ENCODE assay signal across 9 mouse cellular contexts in the genomic region with DNA sequence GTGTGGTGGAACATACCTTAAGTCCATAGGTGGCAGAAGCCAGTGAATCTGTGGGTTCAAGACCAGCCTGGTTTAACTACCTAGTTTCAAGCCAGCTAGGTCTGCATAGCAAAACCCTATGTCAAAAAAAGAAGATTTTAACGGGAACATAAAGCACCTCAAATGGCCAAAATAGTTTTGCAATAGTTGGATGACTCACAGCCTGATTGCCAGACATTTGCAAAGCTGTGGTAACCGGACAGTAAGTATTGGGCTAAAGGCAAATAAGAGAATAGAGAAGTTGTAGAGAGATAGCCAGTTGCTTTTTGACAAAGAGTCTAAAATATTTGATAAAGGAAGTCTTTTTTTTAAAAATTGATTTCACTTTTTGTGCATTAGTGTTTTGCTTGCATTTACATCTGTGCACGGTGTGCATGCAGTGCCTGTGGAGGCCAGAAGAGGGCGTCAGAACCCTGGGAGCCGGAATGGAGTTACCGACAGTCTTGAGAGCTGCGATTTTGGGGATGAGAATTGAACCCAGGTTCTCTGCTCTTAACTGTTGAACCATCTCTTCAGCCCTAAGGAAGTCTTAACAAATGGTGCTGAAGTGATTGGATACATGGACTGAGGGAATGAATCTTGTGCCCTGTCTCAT. TPM values are rescaled to one million over a fixed set of nuclear protein-coding genes. Genes with fewer than 3 reads are reported as not detected.
DNase-seq lines count a peak whose midpoint lies in the region; ATAC-seq and TF ChIP-seq lines count a peak whose summit lies in the region.
"Had no signal": no experiment of that assay in that cellular context is flagged by ENCODE, and none has a peak within 500 bp of the region (broad histone marks: within the 10 kb centered on the region; RNA-seq: fewer than 3 reads in every experiment).

A gene (minus strand): TSS at position 75 of the 634 bp plus-strand sequence.

- no peak for ATAC-seq in heart, embryonic 15.5 days (replicated peaks; ENCODE audit: insufficient number of reproducible peaks, insufficient read depth, low FRiP score, low read depth)

- H3K4me1 ChIP-seq in bone marrow, adult 2 months (ENCODE audit: control insufficient read depth, insufficient read depth, low read length): peaks cover 11% of the 10 kb centered on the region
- peaks cover 14% of the 10 kb centered on the region; the same call in 1 of the 2 replicates for H3K4me1 ChIP-seq in heart, embryonic 15.5 days (replicated peaks)

- no peak within 1 kb of the TSS for H3K4me3 ChIP-seq in bone marrow, adult 2 months (replicated peaks; ENCODE audit: control insufficient read depth, low read depth, low read length)
- H3K4me3 ChIP-seq in heart, embryonic 15.5 days: no peak within 1 kb of the TSS
- H3K4me3 ChIP-seq: midbrain, embryonic 12.5 days had no signal

- H3K27me3 ChIP-seq in heart, embryonic 15.5 days: peaks cover 11% of the 10 kb centered on the region

- 14% methylated on average over 7 of the region's 7 CpGs for WGBS in bone marrow, adult 2 months
- WGBS in heart, embryonic 15.5 days: 26% methylated on average over 7 of the region's 7 CpGs

- H3K27ac ChIP-seq in bone marrow, adult 2 months (ENCODE audit: control insufficient read depth, insufficient read depth, low read depth, low read length, poor library complexity): peak within 1 kb of the TSS; percentile 54; the same call in 1 of the 2 replicates
- H3K27ac ChIP-seq in heart, embryonic 15.5 days: no peak within 1 kb of the TSS
- H3K27ac ChIP-seq: midbrain, embryonic 12.5 days had no signal

- no peaks in the 10 kb centered on the region for H3K36me3 ChIP-seq in heart, embryonic 15.5 days
- H3K36me3 ChIP-seq: midbrain, embryonic 12.5 days had no signal

- no peak for TF ChIP-seq POLR2A in bone marrow, adult 2 months (IDR thresholded peaks at IDR 0.05; ENCODE audit: borderline replicate concordance, control insufficient read depth, low read depth, low read length)

- DNase-seq in 3T3-L1 (ENCODE audit: low read depth, low spot score): peak; percentile 92
- DNase-seq in A20 (ENCODE audit: low read depth, low spot score): peak; percentile 83
- DNase-seq in layer of hippocampus, postnatal 36 days: no peak
- DNase-seq in lung, postnatal 36 days: peak; percentile 78
- DNase-seq in thymus, postnatal 14 days: peak; percentile 56
- DNase-seq in frontal cortex, postnatal 14 days (ENCODE audit: low spot score in 2 of 2): no peak

- no peaks in the 10 kb centered on the region for H3K9me3 ChIP-seq in heart, embryonic 15.5 days (replicated peaks)
- H3K9me3 ChIP-seq: midbrain, embryonic 12.5 days had no signal

- peak; percentile 56 for TF ChIP-seq CTCF in bone marrow, adult 2 months (IDR thresholded peaks at IDR 0.05; ENCODE audit: control insufficient read depth, insufficient read depth, low read length)

- H3K4me2 ChIP-seq in heart, embryonic 15.5 days: no peak within 1 kb of the TSS
- H3K4me2 ChIP-seq: midbrain, embryonic 12.5 days had no signal

- no peak within 1 kb of the TSS for H3K9ac ChIP-seq in heart, embryonic 15.5 days
- H3K9ac ChIP-seq: midbrain, embryonic 12.5 days had no signal

RNA-seq across cellular contexts. Expression of the gene that starts here (rescaled TPM):
- polyA plus RNA-seq in bone marrow, adult 2 months (2011; ENCODE audit: insufficient read depth, insufficient read length, low replicate concordance, missing spikeins): 43.0 and 58.1 TPM in 2 replicates
- polyA plus RNA-seq in heart, embryonic 15.5 days (2015; fragmentation: Nextera tagmentation; extraction: Ambion mirVana): 14.9 and 17.4 TPM in 2 replicates
- 10 to 100 TPM; 18.8 to 21.0 TPM for total RNA-seq in layer of hippocampus, postnatal 36 days (2021)

Comparison
In these comparisons a context has a peak if more than half of its experiments do, and no peak if none do; other contexts are left out.
1. DNase-seq: peak in 3T3-L1 (single experiment), A20 (single experiment), lung, postnatal 36 days (single experiment) and thymus, postnatal 14 days (single experiment); none in layer of hippocampus, postnatal 36 days (0 of 2) and frontal cortex, postnatal 14 days (0 of 2).